Mouse (Mus musculus): ENCODE data around the gene Ifna16. TPM values are rescaled to one million over a fixed set of nuclear protein-coding genes. Genes with fewer than 3 reads are reported as not detected.

Gene Ifna16
- total RNA-seq (2023), result not detected

DNA sequence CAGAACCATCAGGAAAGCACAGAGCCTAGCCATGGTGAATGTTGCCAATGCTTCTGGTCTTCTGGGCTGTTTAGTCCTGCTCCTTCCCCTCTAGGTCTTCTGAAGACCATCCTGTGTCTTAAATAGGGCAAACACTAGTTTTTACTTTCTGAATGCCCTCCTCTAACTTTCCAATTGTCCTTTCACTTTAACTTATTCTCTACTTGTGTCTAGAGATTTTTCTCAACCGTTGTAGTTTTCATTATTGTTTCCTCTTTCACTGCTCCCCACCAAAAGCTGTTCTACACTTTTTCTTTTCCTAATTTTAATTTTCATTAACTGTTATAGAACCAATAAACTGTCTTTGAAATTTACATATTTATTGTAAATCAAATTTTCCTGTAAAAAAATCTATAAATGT, at the start of gene Ifna16:
Gene Ifna16 (minus strand): TSS at position 101 of the 400 bp plus-strand sequence.

DNA sequence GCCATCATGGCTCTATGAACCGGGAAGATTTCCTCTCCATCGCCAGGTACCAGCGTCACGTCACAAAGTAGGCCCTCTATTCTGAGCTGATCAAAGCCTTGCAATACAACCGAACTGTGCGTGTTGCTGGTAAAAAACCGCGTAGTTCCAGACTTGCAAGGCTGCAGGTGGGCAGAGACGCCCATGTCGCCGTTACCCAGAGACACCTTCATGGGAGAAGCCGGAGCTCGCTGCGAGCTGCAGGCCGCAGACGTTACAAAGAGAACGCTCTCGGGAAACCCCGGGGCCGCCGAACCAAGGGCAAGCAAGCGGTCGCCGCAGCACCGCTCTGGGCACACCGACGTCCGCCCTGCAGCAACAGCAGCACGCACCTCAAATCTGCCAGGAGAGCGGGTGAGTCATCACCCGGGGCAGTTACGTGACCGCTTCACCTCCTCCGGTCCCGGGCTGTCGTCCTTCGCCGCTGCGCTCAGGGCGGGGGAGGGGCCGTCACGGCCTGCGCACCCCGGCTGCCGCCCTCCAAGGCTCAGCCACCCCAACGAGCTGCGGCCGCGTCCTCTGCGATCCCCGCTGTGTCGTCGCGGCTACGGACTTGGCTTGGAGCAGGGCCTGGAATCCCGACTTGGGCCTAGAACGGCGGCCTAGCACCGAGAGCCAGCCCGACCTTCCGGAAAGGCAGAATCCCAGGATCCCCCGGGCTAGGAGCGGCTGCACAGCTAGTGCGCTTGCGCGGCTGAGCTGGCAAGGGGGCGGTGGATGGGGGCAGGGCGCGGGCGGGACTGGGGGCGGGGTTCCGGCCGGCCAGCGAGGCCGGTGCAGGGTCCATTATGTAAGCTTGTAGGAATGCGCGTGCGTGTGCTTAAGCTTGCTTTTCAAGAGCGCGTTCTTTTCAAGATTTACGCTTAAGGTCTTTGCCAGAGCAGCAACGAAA, 45.3 kb upstream of the Ifna16 start, which contains the start of the genes Gm26566 and Klhl9:
Gene Gm26566 (plus strand): TSS at position 15 of the 931 bp plus-strand sequence.
Gene Klhl9 (minus strand): TSS at position 675 of the 931 bp plus-strand sequence.

DNA sequence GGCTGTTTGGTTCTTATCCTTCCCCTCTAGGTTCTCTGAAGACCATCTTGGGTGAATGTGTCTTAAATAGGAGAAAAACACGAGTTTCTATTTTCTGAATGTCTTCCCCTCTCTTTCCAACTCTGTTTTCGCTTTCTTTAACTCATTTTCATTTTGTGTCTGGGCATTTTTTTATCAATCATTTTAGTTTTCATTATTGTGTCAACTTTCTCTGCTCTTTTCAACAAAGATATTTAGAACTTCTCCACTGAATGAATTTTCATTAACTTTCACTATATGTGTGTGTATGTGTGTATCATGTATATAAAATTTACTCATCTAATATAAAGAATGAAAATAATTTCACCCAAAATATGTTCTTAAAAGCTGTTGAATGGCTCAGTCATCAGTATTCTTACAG, 14.5 kb upstream of the Ifna16 start, which contains the start of gene Ifnab:
Gene Ifnab (minus strand): TSS at position 101 of the 400 bp plus-strand sequence.

DNA sequence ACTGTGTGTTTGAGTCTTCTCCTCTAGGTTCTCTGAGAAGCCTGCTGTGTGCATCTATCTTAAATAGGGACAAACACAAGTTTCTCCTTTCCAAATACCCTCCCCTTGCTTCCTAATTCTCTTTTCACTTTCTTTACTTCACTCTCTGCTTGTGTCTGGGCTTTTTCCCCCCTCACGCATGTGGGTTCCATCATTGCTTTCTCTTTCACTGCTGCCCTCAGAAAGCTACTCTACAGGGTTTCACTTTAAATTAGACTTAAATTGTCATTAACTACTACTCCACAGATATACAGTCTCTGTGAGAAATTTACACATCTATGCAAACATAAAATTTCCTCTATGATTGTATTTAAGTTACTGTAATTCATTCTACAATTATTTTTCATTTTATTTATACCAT, 7.1 kb upstream of the Ifna16 start, which contains the start of gene Ifna2:
Gene Ifna2 (minus strand): TSS at position 101 of the 400 bp plus-strand sequence.

DNA sequence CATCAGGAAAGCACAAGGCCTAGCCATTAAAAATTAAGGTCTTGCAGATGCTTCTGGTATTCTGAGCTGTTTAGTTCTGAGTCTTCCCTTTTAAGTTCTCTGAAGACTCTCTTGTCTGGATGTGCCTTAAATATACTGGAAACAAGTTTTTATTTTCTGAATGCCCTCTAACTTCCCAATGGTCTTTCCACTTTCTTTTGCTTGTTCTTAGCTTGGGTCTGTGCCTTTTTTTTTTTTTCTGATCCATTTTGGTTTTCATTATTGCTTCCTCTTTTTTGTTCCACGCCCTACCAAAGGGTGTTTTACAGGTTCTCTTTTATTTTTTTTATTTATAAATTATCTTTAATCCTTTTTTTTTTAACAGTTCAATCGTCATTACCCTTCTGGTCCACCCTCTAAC, 32.4 kb downstream of the Ifna16 start, which contains the start of gene Ifna13:
Gene Ifna13 (minus strand): TSS at position 101 of the 400 bp plus-strand sequence.

DNA sequence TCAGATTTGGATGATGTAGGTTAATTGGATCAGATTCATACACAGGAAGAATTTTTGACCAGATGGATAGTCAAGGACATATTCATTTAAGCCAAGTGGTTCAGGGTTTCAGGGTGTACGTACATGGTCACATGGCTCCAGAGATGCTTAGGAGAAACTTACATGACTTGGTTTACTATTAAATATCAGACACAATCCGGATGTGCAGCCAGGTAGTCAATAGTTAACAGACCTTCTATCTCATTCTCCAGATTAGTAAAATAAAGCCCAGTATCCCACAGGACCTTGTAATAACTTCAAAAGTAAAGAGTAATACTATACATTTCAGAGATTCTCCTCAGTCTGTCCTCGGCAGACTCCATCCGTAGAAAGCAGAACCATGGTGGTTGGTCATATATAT, 42.4 kb downstream of the Ifna16 start, which contains the start of gene C87499:
Gene C87499 (minus strand): TSS at position 101 of the 400 bp plus-strand sequence.

Other genes starting within 250 kb of the Ifna16 start
- 1.2 TPM for gene Hacd4, start 238.0 kb downstream of the Ifna16 start, total RNA-seq (2023)
- gene Ifnb1, start 154.2 kb downstream of the Ifna16 start, total RNA-seq (2023), result not detected
- gene Ifna15, start 118.7 kb downstream of the Ifna16 start, total RNA-seq (2023), result not detected
- gene Ifna14, start 105.1 kb downstream of the Ifna16 start, total RNA-seq (2023), result not detected
- gene Ifna9, start 84.5 kb downstream of the Ifna16 start, total RNA-seq (2023), result not detected
- gene Ifna12, start 73.5 kb downstream of the Ifna16 start, total RNA-seq (2023), result not detected
- not detected for gene C87499, start 42.5 kb downstream of the Ifna16 start, total RNA-seq (2023)
- not detected for gene Ifna13, start 32.5 kb downstream of the Ifna16 start, total RNA-seq (2023)
- not detected for gene Ifna2, start 7.0 kb upstream of the Ifna16 start, total RNA-seq (2023)
- not detected for gene Ifnab, start 14.4 kb upstream of the Ifna16 start, total RNA-seq (2023)
- gene Gm26566, start 44.9 kb upstream of the Ifna16 start, total RNA-seq (2023), result 1.9 TPM
- gene Klhl9, start 45.5 kb upstream of the Ifna16 start, total RNA-seq (2023), result 51.2 TPM
- not detected for gene Gm13271, start 77.9 kb upstream of the Ifna16 start, total RNA-seq (2023)
- gene Gm13283, start 83.2 kb upstream of the Ifna16 start, total RNA-seq (2023), result not detected
- not detected for gene Gm13290, start 96.9 kb upstream of the Ifna16 start, total RNA-seq (2023)
- not detected for gene Gm13289, start 100.0 kb upstream of the Ifna16 start, total RNA-seq (2023)
- not detected for gene Gm13272, start 102.9 kb upstream of the Ifna16 start, total RNA-seq (2023)
- not detected for gene Ifnz, start 105.2 kb upstream of the Ifna16 start, total RNA-seq (2023)
- not detected for gene Gm13276, start 108.8 kb upstream of the Ifna16 start, total RNA-seq (2023)
- not detected for gene Gm13277, start 111.7 kb upstream of the Ifna16 start, total RNA-seq (2023)
- not detected for gene Gm13278, start 114.6 kb upstream of the Ifna16 start, total RNA-seq (2023)
- gene Gm13275, start 117.6 kb upstream of the Ifna16 start, total RNA-seq (2023), result not detected
- not detected for gene Gm13279, start 120.5 kb upstream of the Ifna16 start, total RNA-seq (2023)
- not detected for gene Gm13285, start 122.7 kb upstream of the Ifna16 start, total RNA-seq (2023)
- not detected for gene Gm13287, start 126.3 kb upstream of the Ifna16 start, total RNA-seq (2023)
- gene Gm13288, start 128.6 kb upstream of the Ifna16 start, total RNA-seq (2023), result 0.38 TPM
- gene Ifna7, start 139.3 kb upstream of the Ifna16 start, total RNA-seq (2023), result not detected
- gene Ifna11, start 143.0 kb upstream of the Ifna16 start, total RNA-seq (2023), result not detected
- gene Ifna6, start 150.5 kb upstream of the Ifna16 start, total RNA-seq (2023), result not detected
- not detected for gene Ifna5, start 158.6 kb upstream of the Ifna16 start, total RNA-seq (2023)
- gene Ifna4, start 164.9 kb upstream of the Ifna16 start, total RNA-seq (2023), result not detected
- not detected for gene Ifna1, start 173.2 kb upstream of the Ifna16 start, total RNA-seq (2023)
- not detected for gene Ifne, start 203.3 kb upstream of the Ifna16 start, total RNA-seq (2023)

All from CD4-positive naive resting alpha-beta T cell, adult 57 days (primary cell).